Mouse (Mus musculus): ENCODE data around the gene Sult2b1.

Gene Sult2b1

DNA sequence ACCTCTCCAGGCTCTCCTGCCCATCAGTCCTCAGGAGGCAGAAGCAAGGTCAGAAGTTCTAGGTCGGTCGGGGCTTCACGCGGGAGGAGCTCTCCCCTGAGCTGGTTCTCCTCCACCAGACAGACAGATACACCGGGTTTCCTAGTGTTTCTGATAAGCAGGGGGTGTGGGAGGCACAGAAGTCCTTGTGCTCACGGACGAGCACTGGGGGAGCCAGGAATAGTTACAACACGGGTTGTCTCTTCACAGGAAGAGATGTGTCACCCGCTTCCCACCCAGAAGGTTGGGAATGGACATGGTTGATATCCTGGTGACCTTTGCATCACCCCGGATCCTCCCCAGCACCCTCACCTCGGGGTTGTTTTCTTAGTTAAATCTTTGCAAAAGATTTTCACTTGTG lies 94.7 kb downstream of the Sult2b1 start:
- no peak for DNase-seq

DNA sequence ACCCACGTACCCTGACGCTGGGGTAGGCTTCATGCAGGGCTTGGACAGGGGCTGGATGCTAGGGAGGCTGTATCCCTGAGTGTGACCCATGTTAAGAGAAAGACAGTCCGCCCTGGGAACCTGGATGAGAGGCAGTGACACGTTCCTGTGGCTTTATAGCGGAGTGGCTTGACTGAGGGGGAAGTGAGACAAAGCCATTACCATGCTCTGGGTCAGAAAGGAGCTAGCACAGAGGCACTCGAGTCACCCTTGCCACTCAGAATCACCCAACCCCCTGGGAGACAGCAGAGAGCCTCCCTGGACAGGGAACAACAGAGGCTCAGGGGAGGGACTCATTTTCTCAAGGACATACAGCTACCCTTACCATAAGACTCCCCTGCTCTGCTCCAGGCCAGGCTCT lies 95.4 kb downstream of the Sult2b1 start:
- no peak for DNase-seq

DNA sequence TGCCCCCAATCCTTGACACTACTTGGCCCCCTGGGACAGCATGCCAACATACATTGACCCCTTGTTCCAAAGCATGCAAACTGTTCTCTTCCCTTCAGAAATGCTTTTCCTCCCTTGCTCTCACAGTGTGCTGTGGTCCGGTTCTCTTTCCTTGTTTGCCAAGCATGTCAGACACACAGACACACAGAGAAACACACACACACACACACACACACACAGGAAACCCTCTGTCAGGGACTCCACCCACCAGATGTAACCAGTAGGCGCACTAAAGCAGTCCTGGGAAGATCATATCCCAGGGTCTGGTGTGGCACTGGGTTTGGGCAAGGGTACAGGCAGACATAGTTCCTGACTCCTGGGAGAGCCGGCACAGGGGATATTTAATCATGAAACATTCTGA lies 97.6 kb downstream of the Sult2b1 start:
- no peak for DNase-seq

DNA sequence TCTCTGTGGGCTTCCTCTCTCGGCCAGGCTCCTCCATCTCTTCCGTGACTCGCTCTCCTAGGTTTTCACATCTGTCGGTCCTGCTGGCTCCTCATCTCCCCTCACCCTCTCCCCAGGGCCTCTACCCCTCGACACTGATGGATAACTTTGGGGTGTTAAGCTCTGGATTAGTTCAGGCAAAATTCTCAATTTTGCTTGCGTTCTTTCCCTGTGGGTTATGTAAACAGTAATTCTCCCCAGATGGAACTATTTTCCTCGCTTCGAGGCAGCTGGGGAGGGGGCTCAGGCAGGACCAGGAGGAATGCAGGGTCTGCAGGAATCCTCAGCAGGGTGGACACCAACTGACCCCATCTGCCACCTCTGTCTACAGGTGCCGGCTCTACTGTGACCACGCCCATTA lies 98.7 kb downstream of the Sult2b1 start:
- DNase-seq = no peak

DNA sequence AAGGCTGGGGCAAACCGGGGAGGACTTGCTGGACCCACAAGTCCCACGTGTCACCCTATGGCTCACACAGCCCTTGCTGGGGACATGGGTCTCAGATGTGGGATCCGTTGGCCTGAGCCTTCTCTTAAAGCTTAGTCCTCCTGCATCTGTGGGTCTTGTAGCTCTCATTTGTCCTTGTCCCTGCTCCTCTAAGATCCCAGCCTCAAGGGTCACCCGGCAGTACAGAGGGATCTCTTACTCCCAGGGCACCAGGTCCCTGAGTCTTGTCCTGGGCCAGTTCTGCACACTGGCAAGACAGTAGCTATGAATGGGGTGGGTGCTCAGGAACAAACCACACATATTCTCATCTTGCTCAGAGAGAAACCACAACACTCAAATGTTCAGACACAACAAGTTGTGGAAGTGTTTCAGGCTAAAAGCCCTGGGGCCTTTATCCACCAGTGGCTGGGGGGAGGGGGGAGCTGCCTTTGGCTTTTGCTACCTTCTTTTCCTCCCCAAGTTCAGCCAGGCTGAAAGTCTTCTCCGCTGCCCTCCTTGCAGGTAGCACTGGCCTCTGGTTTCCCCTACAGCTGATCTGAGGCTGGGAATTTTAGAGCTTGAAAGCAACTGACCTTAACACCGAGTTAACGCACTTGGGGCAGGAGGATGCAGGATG lies 100.9 kb downstream of the Sult2b1 start, which contains the start of gene Ntn5:
TSS of gene Ntn5 (plus strand) at position 627 of the 655 bp plus-strand sequence.
- no peak for DNase-seq

DNA sequence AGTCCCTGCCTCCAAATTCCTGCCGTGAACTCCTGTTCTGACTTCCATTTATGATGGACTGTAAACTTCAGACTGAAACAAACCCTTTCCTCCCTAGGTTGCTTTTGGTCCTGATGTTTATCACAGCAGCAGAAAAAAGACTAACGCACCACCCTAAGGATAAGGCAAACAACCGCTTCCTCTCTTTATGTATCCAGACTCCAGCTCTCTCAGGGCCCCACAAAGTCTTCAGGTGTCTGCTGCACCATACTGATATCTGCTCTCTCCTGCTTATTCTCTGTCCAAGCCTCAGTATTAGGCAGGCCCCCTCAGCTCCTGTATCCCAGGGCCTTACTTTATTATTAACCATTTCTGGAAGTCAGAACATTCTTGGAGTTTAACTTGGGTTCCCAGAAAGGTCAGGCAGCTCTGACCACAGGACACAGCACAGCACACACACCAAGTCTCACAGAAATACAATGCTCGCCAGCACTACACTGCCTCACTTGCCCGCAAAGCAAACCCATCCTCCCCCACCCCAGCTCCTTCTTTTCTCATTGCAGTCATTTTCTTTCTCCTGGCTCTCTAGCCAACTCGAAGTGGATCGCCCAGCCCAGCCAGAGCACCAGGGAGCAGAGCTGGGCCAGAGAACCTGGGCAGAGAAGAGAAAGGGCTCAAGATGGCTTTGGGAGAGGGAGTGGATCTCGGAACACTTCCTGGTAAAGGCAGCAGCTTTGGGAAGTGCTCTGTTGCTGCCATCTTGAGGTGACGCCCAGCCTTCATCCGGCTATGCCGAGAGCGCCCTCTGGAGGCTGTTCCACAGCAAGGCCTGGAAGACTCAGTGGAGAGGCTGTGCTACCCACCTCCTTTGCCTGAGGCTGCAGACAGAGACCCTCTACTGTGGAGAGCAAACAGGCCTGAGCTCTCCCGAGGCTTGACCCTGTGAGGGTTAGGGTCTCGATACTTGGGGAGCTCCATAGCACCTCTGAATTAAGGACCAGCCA lies 102.0 kb downstream of the Sult2b1 start:
- DNase-seq = peak; percentile 98

DNA sequence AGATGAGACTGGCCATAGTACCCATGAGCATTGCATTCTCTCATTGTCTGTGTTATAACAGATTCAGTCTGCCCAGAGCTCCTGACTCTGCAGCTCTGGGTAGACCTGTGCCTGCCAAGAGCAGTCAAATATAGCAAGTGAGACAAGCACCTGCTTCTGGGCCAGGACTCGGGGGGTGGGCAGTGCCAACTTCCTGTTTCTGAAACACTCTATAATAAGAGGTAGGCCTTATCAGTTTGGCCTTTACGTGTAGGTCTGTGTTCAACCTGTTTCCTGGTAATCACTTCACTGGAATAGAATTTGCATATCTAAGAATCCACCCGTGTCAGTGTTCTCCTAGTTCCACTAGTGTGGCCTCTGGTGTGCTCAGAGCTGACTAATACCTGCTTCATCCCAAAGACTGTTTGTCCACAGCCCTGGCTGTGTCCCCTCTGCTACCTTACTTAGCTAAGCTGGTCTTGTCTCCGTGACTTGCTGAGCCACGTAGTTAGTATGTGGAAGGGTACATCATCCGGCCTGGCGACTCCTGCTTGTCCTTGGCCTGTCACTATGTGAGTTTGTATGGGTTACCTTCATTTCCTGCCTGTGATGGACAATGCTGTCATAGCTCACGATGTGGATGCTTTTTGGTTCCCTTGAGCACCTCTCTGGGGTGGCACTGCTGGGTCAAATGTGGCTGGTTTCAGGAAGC lies 103.3 kb downstream of the Sult2b1 start:
- peak; percentile 98 for DNase-seq

Measured in heart, adult 11 months (tissue).